Mouse (Mus musculus) kidney, postnatal 0 days (tissue): Measurements from ENCODE around the gene Aarsd1. TPM values are rescaled to one million over a fixed set of nuclear protein-coding genes. Genes with fewer than 3 reads are reported as not detected.

Experiments
- ATAC-seq: fragments of 200-750 bp; cut with Nextera tagmentation; replicated peaks from 2 replicates; pipeline ENCODE4 v1.8.0; 2017; ENCODE audit warnings: low read depth, moderate number of reproducible peaks, moderate TSS enrichment, moderate library complexity; ENCODE audit not compliant: low FRiP score
- DNase-seq: peaks from one replicate; pipeline ENCODE4 v3.0.0-alpha.2; 2016; ENCODE audit warnings: low spot score
- H3K27ac ChIP-seq: fragments of 300-500 bp; sonication (generic); 2 replicates; pipeline ENCODE4 v1.5.1; 2014; ENCODE audit warnings: mild to moderate bottlenecking
- H3K27me3 ChIP-seq: fragments of 300-500 bp; sonication (generic); 2 replicates; pipeline ENCODE4 v1.6.1; 2014; ENCODE audit warnings: low read length, mixed read lengths; ENCODE audit not compliant: insufficient read depth
- H3K36me3 ChIP-seq: fragments of 300-500 bp; sonication (generic); 2 replicates; pipeline ENCODE4 v1.6.1; 2014; ENCODE audit warnings: low read length, mixed read lengths; ENCODE audit not compliant: insufficient read depth
- H3K4me1 ChIP-seq: fragments of 300-500 bp; sonication (generic); replicated peaks from 2 replicates; pipeline ENCODE4 v1.6.1; 2014; ENCODE audit warnings: antibody characterized with exemption, low read length, mixed read lengths; ENCODE audit not compliant: insufficient read depth
- H3K4me2 ChIP-seq: fragments of 300-500 bp; sonication (generic); 2 replicates; pipeline ENCODE4 v1.6.1; 2014; ENCODE audit warnings: mild to moderate bottlenecking, low read length, moderate library complexity, mixed read lengths
- H3K4me3 ChIP-seq: fragments of 300-500 bp; sonication (generic); replicated peaks from 2 replicates; pipeline ENCODE4 v1.5.1; 2014; ENCODE audit warnings: low read depth, low read length
- H3K9ac ChIP-seq: fragments of 300-500 bp; sonication (generic); 2 replicates; pipeline ENCODE4 v1.6.1; 2014; ENCODE audit warnings: low read depth, low read length
- H3K9me3 ChIP-seq: fragments of 300-500 bp; sonication (generic); replicated peaks from 2 replicates; pipeline ENCODE4 v1.6.1; 2016; ENCODE audit warnings: low read length, inconsistent platforms, mixed read lengths
- CTCF ChIP-seq: IDR thresholded peaks from 2 replicates; pipeline ENCODE4 v1.5.1; 2016; ENCODE audit warnings: antibody characterized with exemption, low read depth, mild to moderate bottlenecking, moderate library complexity
- WGBS: fragments of 180-500 bp; shearing (Covaris S2); extraction: QIAGEN DNeasy Blood & Tissue Kit; methylation state at CpG from one replicate; pipeline ENCODE4 v1.1.7; 2014; 5-methylcytosine and 5-hydroxymethylcytosine counted together
- microRNA-seq: library from miRNA; unstranded; fragments of <30 nt; microRNA quantifications from one replicate; pipeline ENCODE4, GENCODE M21; 2016
- polyA plus RNA-seq: library from polyadenylated mRNA; unstranded; fragments of >200 nt; fragmentation: Nextera tagmentation; extraction: Ambion mirVana; gene quantifications from 2 replicates; pipeline ENCODE4 v1.2.1, GENCODE M21; 2015

Aarsd1 gene
- polyA plus RNA-seq, 1 experiment from 2014 or later: 58.4 TPM

- no peak for TF ChIP-seq CTCF
- DNase-seq: no peak
- WGBS: 70% methylated on average over 3 of the region's 3 CpGs
- H3K27me3 ChIP-seq: no peaks in the 10 kb centered on the region
- H3K27ac ChIP-seq: no peak overlapping the region
- H3K9me3 ChIP-seq: no peaks in the 10 kb centered on the region
- ATAC-seq: no peak
- H3K4me3 ChIP-seq: no peak overlapping the region
- H3K4me1 ChIP-seq: 0 out of 2 replicates have a peak, but pooled peaks cover 13% of the 10 kb centered on the region
- H3K4me2 ChIP-seq: no peak overlapping the region
- H3K36me3 ChIP-seq: no peaks in the 10 kb centered on the region
- H3K9ac ChIP-seq: no peak overlapping the region
Measured at GRCm38 (mm10) chr11:101357505-101358182, 59.8 kb downstream of the Aarsd1 start.

Small RNAs within 50 kb of the gene (microRNA-seq; reads per million reads assigned to microRNA genes)
- not detected for gene Mir6929

Other genes starting within 250 kb of the Aarsd1 start
- 0.75 and 0.78 TPM in 2 replicates for gene Cntnap1, start 247.1 kb downstream of the Aarsd1 start, polyA plus RNA-seq
- 14.1 and 16.6 TPM in 2 replicates for gene Plekhh3, start 246.3 kb downstream of the Aarsd1 start, polyA plus RNA-seq
- 0.36 and 0.45 TPM in 2 replicates for gene Ccr10, start 242.2 kb downstream of the Aarsd1 start, polyA plus RNA-seq
- gene Ezh1, start 191.2 kb downstream of the Aarsd1 start, polyA plus RNA-seq: 18.6 and 20.3 TPM in 2 replicates
- 242 and 247 TPM in 2 replicates for gene Ramp2, start 171.6 kb downstream of the Aarsd1 start, polyA plus RNA-seq
- gene Vps25, start 163.9 kb downstream of the Aarsd1 start, polyA plus RNA-seq: 179 and 180 TPM in 2 replicates
- 47.0 and 48.8 TPM in 2 replicates for gene Wnk4, start 157.0 kb downstream of the Aarsd1 start, polyA plus RNA-seq
- 1.5 and 2.0 TPM in 2 replicates for gene Cntd1, start 138.6 kb downstream of the Aarsd1 start, polyA plus RNA-seq
- 209 and 211 TPM in 2 replicates for gene Coa3, start 138.5 kb downstream of the Aarsd1 start, polyA plus RNA-seq
- 156 and 165 TPM in 2 replicates for gene Becn1, start 115.3 kb downstream of the Aarsd1 start, polyA plus RNA-seq
- 102 and 104 TPM in 2 replicates for gene Psme3, start 101.4 kb downstream of the Aarsd1 start, polyA plus RNA-seq
- gene Aoc2, start 92.6 kb downstream of the Aarsd1 start, polyA plus RNA-seq: 0.37 and 0.58 TPM in 2 replicates
- gene Aoc3, start 87.0 kb downstream of the Aarsd1 start, polyA plus RNA-seq: 1.8 and 2.0 TPM in 2 replicates
- gene G6pc, start 50.1 kb downstream of the Aarsd1 start, polyA plus RNA-seq: 23.2 and 37.0 TPM in 2 replicates
- gene Gm27029, start 7.2 kb upstream of the Aarsd1 start, polyA plus RNA-seq: 4.0 and 4.5 TPM in 2 replicates
- gene Rundc1, start 7.5 kb upstream of the Aarsd1 start, polyA plus RNA-seq: 17.9 and 19.6 TPM in 2 replicates
- 8.7 and 11.5 TPM in 2 replicates for gene Ptges3l, start 7.7 kb upstream of the Aarsd1 start, polyA plus RNA-seq
- 396 and 448 TPM in 2 replicates for gene Rpl27, start 24.7 kb upstream of the Aarsd1 start, polyA plus RNA-seq
- gene Ifi35, start 30.8 kb upstream of the Aarsd1 start, polyA plus RNA-seq: 30.0 and 30.8 TPM in 2 replicates
- gene Rnd2, start 47.4 kb upstream of the Aarsd1 start, polyA plus RNA-seq: 10.3 and 11.1 TPM in 2 replicates
- gene Vat1, start 48.6 kb upstream of the Aarsd1 start, polyA plus RNA-seq: 37.7 and 38.6 TPM in 2 replicates
- 4.2 and 6.3 TPM in 2 replicates for gene Brca1, start 134.3 kb upstream of the Aarsd1 start, polyA plus RNA-seq
- 62.6 and 63.3 TPM in 2 replicates for gene Nbr1, start 134.5 kb upstream of the Aarsd1 start, polyA plus RNA-seq
- gene Tmem106a, start 164.6 kb upstream of the Aarsd1 start, polyA plus RNA-seq: 19.4 and 20.9 TPM in 2 replicates
- gene Gm11634, start 181.6 kb upstream of the Aarsd1 start, polyA plus RNA-seq: 0.37 TPM in 1 of 2 replicates, not detected in the other
- 30.9 and 37.6 TPM in 2 replicates for gene Rdm1, start 209.6 kb upstream of the Aarsd1 start, polyA plus RNA-seq
- 7.0 and 7.9 TPM in 2 replicates for gene Arl4d, start 247.9 kb upstream of the Aarsd1 start, polyA plus RNA-seq